9 mouse cellular contexts compared by ENCODE assay signal in the genomic region with DNA sequence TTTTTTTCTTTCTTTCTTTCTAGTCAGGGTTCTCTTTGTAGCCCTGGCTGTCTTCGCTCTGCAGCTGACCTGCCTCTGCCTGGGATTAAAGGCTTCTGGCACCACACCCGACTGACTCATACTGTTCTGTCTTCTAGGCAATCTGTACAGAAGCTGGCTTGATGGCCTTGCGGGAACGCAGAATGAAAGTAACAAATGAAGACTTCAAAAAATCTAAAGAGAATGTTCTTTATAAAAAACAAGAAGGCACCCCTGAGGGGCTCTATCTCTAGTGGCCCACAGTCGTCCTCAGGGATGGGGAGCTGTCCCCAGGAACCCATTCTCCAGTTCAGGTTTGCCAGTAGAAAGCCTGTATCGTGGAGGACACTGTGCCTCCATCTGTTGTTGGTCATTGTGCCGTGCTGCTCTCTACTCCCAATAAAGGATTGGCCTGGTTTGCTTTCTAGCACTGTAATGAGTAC. TPM values are rescaled to one million over a fixed set of nuclear protein-coding genes. Genes with fewer than 3 reads are reported as not detected.
DNase-seq lines count a peak whose midpoint lies in the region; ATAC-seq and TF ChIP-seq lines count a peak whose summit lies in the region.
"Had no signal": no experiment of that assay in that cellular context is flagged by ENCODE, and none has a peak within 500 bp of the region (broad histone marks: within the 10 kb centered on the region; RNA-seq: fewer than 3 reads in every experiment).

No protein-coding gene starts in this region.

- no peaks in the 10 kb centered on the region for H3K27me3 ChIP-seq in stomach, embryonic 16.5 days (ENCODE audit: control insufficient read depth, insufficient read depth, low read length)
- H3K27me3 ChIP-seq: heart, embryonic 15.5 days had no signal

- peaks cover 50% of the 10 kb centered on the region for H3K36me3 ChIP-seq in stomach, embryonic 16.5 days (ENCODE audit: control insufficient read depth, insufficient read depth, low read length)

- intact Hi-C loops in gastrocnemius, adult 2 months (cut with DNase I), result no loop called here

- peaks cover 3% of the 10 kb centered on the region; the same call in 1 of the 2 replicates for H3K4me1 ChIP-seq in stomach, embryonic 16.5 days (ENCODE audit: control insufficient read depth, insufficient read depth, low read length)

- no peak overlapping the region for H3K4me3 ChIP-seq in gastrocnemius, adult 2 months
- H3K4me3 ChIP-seq in stomach, embryonic 16.5 days (replicated peaks; ENCODE audit: low read length), result no peak overlapping the region
- H3K4me3 ChIP-seq: heart, embryonic 15.5 days had no signal

- no peak for ATAC-seq in stomach, embryonic 16.5 days (ENCODE audit: insufficient read depth, low FRiP score)

- peak; percentile 69 for DNase-seq in ovary, adult 18-20 months (ENCODE audit: low spot score)
- no peak for DNase-seq in ovary, postnatal 10 days (ENCODE audit: low spot score)
- peak; percentile 88 for DNase-seq in brain, adult 2 months (ENCODE audit: low read depth, low spot score)
- peak; percentile 81 for DNase-seq in gastrocnemius, adult 2 months
- no peak for DNase-seq in thymus, postnatal 4 days
- no peak for DNase-seq in spleen, postnatal 36 days (ENCODE audit: low spot score in 2 of 2)
- DNase-seq: right cerebral cortex, postnatal 14 days had no signal

- no peak for TF ChIP-seq CTCF in gastrocnemius, adult 2 months (IDR thresholded peaks at IDR 0.05)

- H3K9ac ChIP-seq in stomach, embryonic 16.5 days (ENCODE audit: low read length), result no peak overlapping the region
- H3K9ac ChIP-seq: heart, embryonic 15.5 days had no signal

- 73% methylated on average over 7 of the region's 7 CpGs for WGBS in stomach, embryonic 16.5 days

- no peak overlapping the region for H3K4me2 ChIP-seq in stomach, embryonic 16.5 days (ENCODE audit: low read depth, low read length)
- H3K4me2 ChIP-seq: heart, embryonic 15.5 days had no signal

- H3K9me3 ChIP-seq in stomach, embryonic 16.5 days (replicated peaks; ENCODE audit: control insufficient read depth, low read length), result no peaks in the 10 kb centered on the region
- H3K9me3 ChIP-seq: heart, embryonic 15.5 days had no signal

- peak overlapping the region; percentile 61 for H3K27ac ChIP-seq in gastrocnemius, adult 2 months
- peak overlapping the region; percentile 29; the same call in 1 of the 2 replicates for H3K27ac ChIP-seq in stomach, embryonic 16.5 days (ENCODE audit: low read length)
- H3K27ac ChIP-seq: heart, embryonic 15.5 days had no signal

RNA-seq across cellular contexts. Expression of a gene that starts 13.0 kb away (rescaled TPM):
- 100 to 1,000 TPM; 128 to 151 TPM for total RNA-seq in gastrocnemius, adult 2 months (2021)
- 237 and 242 TPM in 2 replicates for polyA plus RNA-seq in stomach, embryonic 16.5 days (2015; fragmentation: Nextera tagmentation; extraction: Ambion mirVana)

RNA-seq across cellular contexts. Expression of a gene that starts 36.5 kb away (rescaled TPM):
- total RNA-seq in gastrocnemius, adult 2 months (2021), result 1 to 10 TPM; 7.8 to 9.1 TPM
- polyA plus RNA-seq in stomach, embryonic 16.5 days (2015; fragmentation: Nextera tagmentation; extraction: Ambion mirVana), result 9.2 and 11.1 TPM in 2 replicates

Comparison
In these comparisons a context has a peak if more than half of its experiments do, and no peak if none do; other contexts are left out.
1. DNase-seq: peak in ovary, adult 18-20 months (single experiment), brain, adult 2 months (single experiment) and gastrocnemius, adult 2 months (single experiment); none in ovary, postnatal 10 days (single experiment), thymus, postnatal 4 days (single experiment) and spleen, postnatal 36 days (0 of 2).